Mouse (Mus musculus) ES-Bruce4 (cell line): ENCODE data around the gene Cdkl3. TPM values are rescaled to one million over a fixed set of nuclear protein-coding genes. Genes with fewer than 3 reads are reported as not detected.

ENCODE experiments used
- H3K27ac ChIP-seq: 2 replicates; pipeline ENCODE4 v1.5.1; 2012; ENCODE audit warnings: low read length, inconsistent platforms; ENCODE audit not compliant: insufficient read depth
- H3K27me3 ChIP-seq: 2 replicates; pipeline ENCODE4 v1.6.1; 2012; ENCODE audit warnings: mild to moderate bottlenecking, low read length, inconsistent platforms; ENCODE audit not compliant: control insufficient read depth, poor library complexity, insufficient read depth, severe bottlenecking
- H3K36me3 ChIP-seq: 2 replicates; pipeline ENCODE4 v1.6.1; 2012; ENCODE audit warnings: inconsistent platforms, mild to moderate bottlenecking, low read length, moderate library complexity; ENCODE audit not compliant: control insufficient read depth, poor library complexity, insufficient read depth, severe bottlenecking
- H3K4me1 ChIP-seq: one replicate; pipeline ENCODE4 v1.8.1; 2011; ENCODE audit warnings: low read length; ENCODE audit not compliant: control insufficient read depth, insufficient read depth
- H3K4me3 ChIP-seq: 2 replicates; pipeline ENCODE4 v1.5.1; 2011; ENCODE audit warnings: low read depth, mild to moderate bottlenecking, low read length
- H3K9ac ChIP-seq: 2 replicates; pipeline ENCODE4 v1.6.1; 2012; ENCODE audit warnings: low read depth, mild to moderate bottlenecking, inconsistent platforms; ENCODE audit not compliant: poor library complexity, severe bottlenecking
- H3K9me3 ChIP-seq: replicated peaks from 2 replicates; pipeline ENCODE4 v1.6.1; 2012; ENCODE audit warnings: mild to moderate bottlenecking, low read length, inconsistent platforms; ENCODE audit not compliant: control insufficient read depth, poor library complexity, insufficient read depth, severe bottlenecking
- CTCF ChIP-seq: IDR thresholded peaks from one replicate; pipeline ENCODE4 v1.8.1; 2011; ENCODE audit warnings: low read depth, low read length
- EP300 ChIP-seq: IDR thresholded peaks from 2 replicates; pipeline ENCODE4 v1.6.1; 2011; ENCODE audit warnings: low read depth, low read length; ENCODE audit not compliant: insufficient read depth
- POLR2A ChIP-seq: IDR thresholded peaks from one replicate; pipeline ENCODE4 v1.8.1; 2011; ENCODE audit warnings: low read length; ENCODE audit not compliant: insufficient read depth
- polyA plus RNA-seq: library from polyadenylated mRNA; stranded (reverse); fragments of >200 nt; gene quantifications from 2 replicates; pipeline ENCODE4 v1.2.4, GENCODE M21; 2011; ENCODE audit warnings: low read depth; ENCODE audit not compliant: missing spikeins, insufficient read depth, insufficient read length

Cdkl3 gene
- polyA plus RNA-seq, 1 experiment, result 12.9 TPM

DNA sequence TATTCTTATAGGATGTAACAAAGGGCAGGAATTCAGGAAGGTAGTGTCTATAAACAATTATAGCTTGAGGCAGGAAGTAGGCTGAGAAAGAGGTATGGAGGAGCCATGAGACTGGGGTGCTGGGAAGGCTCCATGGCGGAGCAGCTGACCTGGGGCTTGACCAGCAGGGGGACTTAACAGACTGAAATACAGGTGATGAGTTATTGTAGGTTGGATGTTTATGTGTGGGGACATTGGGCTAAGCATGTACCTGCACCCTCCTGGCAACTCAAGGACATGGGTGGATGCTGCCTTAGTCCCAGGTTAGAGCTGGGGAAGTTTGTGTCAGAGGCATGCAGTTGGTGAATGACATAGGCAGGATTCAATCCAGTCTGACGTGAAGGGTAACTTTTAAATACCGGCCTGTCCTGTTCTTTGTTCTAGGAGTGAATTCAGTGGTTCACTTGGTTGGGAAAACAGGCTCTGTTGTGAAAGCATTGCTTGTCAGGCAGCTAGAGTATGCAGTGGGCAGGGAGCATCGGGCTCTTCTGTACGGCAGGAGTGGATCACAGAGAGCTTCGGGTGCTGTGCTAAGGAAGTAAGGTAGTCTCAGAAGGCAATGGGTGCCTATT is 72.8 kb downstream of the Cdkl3 start:
- H3K4me1 ChIP-seq, result no peaks in the 10 kb centered on the region
- no peaks in the 10 kb centered on the region for H3K27me3 ChIP-seq
- no peak overlapping the region for H3K27ac ChIP-seq
- no peaks in the 10 kb centered on the region for H3K36me3 ChIP-seq
- H3K4me3 ChIP-seq, result no peak overlapping the region
- no peak overlapping the region for H3K9ac ChIP-seq
- TF ChIP-seq POLR2A, result no peak
- TF ChIP-seq CTCF, result peak; percentile 11
- no peaks in the 10 kb centered on the region for H3K9me3 ChIP-seq

DNA sequence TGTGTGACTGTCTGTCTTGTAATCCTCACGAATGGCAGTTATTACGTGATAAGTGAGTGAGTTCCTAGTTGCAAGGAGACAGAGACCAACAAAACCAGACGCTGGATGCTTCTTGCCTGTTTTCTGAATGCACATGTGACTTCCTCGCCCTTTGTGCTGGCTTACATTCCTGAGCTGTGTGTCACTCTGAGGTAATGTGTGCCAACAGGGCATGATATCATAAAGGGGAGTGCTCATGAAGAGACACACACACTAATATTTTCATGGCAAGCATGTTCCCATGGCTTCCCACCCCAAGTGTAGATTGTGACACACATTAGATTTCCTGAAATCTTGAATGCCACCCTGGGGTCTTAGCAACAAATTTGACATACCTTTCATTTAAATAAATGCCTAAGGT is 73.9 kb downstream of the Cdkl3 start:
- Histone ChIP-seq H3K27ac (no peak overlapping the region), H3K9me3 (no peaks in the 10 kb centered on the region), H3K4me3 (no peak overlapping the region), H3K4me1 (no peaks in the 10 kb centered on the region), H3K27me3 (no peaks in the 10 kb centered on the region), H3K9ac (no peak overlapping the region), H3K36me3 (no peaks in the 10 kb centered on the region)
- TF ChIP-seq EP300, result no peak
- TF ChIP-seq CTCF, result no peak
- TF ChIP-seq POLR2A, result no peak

DNA sequence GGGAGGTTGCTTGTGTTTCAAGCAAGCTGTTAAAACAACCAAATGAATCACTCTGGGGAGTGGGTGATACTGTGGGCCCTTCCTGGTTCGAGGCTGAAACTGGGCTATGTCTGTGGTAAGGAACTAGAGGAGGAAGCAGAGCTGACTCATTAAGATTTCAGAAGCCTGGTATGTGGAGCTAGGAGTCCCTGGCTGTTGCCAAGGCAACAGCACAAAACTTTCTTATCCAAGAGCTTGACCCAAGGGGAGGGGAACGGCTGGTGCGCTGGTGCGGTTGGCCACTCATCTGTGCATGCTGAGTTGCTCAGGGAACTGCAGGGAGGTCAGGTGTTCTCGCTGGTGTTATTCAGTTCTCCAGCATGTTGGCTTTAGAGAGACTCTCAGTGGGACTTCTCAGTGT is 76.0 kb downstream of the Cdkl3 start:
- no peak overlapping the region for H3K4me3 ChIP-seq
- no peak overlapping the region for H3K27ac ChIP-seq
- H3K36me3 ChIP-seq, result no peaks in the 10 kb centered on the region
- no peaks in the 10 kb centered on the region for H3K27me3 ChIP-seq
- H3K4me1 ChIP-seq, result no peaks in the 10 kb centered on the region
- H3K9me3 ChIP-seq, result no peaks in the 10 kb centered on the region
- H3K9ac ChIP-seq, result no peak overlapping the region
- no peak for TF ChIP-seq POLR2A
- no peak for TF ChIP-seq EP300
- no peak for TF ChIP-seq CTCF

DNA sequence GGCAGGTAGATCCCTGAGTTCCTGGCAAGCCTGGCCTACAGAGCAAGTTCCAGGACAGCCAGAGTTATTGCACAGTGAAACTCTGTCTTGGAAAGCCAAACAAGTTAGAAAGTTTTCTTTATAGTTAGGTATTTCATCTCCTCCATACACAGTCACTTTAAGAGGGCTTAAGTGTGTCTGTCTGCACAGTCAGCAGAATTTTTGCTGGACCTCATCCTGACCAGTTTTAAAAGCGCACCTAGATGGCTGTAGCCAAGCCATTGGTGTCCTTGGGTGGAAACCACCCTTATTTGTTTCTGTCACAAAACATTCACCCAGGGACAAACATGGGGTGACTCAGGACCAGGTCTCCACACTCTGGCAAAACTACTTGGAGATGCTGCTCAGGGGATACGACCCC is 76.6 kb downstream of the Cdkl3 start:
- no peaks in the 10 kb centered on the region for H3K9me3 ChIP-seq
- TF ChIP-seq POLR2A (no peak), CTCF (no peak), EP300 (no peak)
- no peaks in the 10 kb centered on the region for H3K36me3 ChIP-seq
- H3K27me3 ChIP-seq, result no peaks in the 10 kb centered on the region
- no peak overlapping the region for H3K9ac ChIP-seq
- no peak overlapping the region for H3K27ac ChIP-seq
- H3K4me1 ChIP-seq, result no peaks in the 10 kb centered on the region
- H3K4me3 ChIP-seq, result no peak overlapping the region

DNA sequence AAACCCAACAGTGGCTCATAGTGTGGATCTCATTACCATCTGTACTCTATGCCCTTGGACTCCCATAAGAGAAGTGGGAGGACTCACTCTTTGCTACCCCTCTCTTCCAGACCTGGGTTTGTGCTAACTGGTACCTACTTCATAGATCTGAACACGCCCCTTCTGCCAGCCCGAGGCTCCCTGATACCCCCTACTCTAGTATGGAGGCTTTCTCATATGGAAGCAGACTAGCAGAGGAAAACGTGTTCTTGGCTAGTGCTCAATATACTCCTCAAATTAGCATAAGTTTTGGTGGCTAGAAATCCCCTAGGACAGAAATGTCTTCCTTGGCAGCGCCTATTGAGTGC is 81.8 kb downstream of the Cdkl3 start:
- Histone ChIP-seq H3K4me3 (no peak overlapping the region), H3K9ac (no peak overlapping the region), H3K9me3 (no peaks in the 10 kb centered on the region), H3K27ac (no peak overlapping the region), H3K27me3 (no peaks in the 10 kb centered on the region), H3K4me1 (no peaks in the 10 kb centered on the region), H3K36me3 (no peaks in the 10 kb centered on the region)
- TF ChIP-seq CTCF (no peak), POLR2A (no peak), EP300 (no peak)

DNA sequence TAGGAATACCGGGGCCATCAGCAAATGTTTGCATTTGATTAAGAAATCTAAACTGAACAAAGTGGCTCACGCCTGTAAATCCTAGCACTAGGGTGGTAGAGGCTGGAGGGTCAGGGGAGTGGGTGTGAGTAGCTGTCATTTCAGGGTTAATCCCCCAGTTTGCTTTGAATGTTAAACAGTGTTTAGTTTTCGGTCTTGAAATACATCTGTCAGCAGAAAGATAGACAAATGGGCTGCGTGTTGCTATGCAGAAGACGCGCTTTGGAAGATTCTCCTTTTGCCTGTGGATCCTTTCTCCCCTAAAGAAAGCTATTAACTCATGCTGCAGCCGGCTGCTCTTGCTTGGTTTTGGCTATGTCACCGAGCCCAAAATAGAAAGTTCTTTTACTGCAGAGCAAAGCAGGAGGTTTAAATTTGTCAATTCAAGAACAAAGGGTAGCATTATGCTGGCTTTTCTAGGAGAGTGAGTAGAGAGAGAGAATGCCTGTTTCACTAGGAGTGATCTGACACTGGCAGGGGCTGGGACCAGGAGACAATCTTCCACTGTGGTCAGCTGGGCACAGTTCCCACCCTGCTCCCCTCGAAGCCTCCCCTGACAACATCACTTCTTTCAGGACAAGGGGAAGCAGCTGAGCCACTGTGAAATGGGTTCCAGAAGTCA is 82.3 kb downstream of the Cdkl3 start:
- Histone ChIP-seq H3K4me3 (no peak overlapping the region), H3K9me3 (no peaks in the 10 kb centered on the region), H3K27me3 (no peaks in the 10 kb centered on the region), H3K27ac (no peak overlapping the region), H3K9ac (no peak overlapping the region), H3K4me1 (no peaks in the 10 kb centered on the region), H3K36me3 (no peaks in the 10 kb centered on the region)
- TF ChIP-seq EP300 (no peak), POLR2A (no peak), CTCF (no peak)
